Mouse (Mus musculus): ENCODE results near the gene Zxdb. TPM values are rescaled to one million over a fixed set of nuclear protein-coding genes. Genes with fewer than 3 reads are reported as not detected.
A peak's percentile ranks its signal among the peaks of the same experiment; 100 is the strongest.
"Not testable (repeated sequence)": the region's sequence is repeated elsewhere in the genome, so short reads cannot be mapped to it uniquely, and the experiment has no call there.

The Zxdb gene
- 2.4 TPM in 2 replicates for polyA plus RNA-seq (2014; fragmentation: Nextera tagmentation; extraction: Ambion mirVana)

DNA sequence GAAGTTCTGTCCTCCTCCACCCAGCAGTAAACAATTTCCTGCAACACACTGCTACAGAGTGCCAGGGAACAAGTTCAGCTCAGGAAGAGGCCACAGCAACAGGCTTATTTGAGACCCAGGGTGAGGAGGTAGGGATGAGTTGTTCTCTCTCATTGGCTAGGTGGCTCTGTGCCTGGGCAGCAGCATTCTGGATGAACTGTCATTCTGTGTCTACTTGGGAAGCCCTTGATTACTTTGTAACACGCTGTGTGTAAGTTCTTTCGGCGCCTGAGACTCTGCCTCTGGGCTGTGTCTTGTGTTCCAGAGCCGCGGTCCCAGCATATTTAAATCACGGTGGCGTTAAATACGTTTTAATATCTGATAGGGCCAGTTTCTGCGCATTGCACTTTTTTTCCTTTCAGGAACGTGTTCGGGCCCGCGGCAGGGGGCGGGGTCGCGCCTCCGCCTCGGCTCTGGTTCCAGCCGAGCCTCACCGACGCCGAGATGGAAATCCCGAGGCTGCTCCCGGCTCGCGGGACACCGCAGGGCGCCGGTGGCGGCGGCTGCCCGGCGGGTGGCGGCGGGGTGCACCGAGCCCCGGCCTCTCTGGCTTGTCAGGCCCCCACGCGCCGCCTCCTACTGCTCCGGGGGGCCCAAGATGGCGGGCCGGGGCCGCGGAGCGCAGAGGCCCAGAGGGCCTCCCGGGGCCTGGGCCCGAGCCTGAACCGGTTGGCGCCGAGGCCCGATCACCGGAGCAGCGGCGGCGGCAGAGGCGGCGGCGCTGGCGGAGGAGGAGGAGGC lies at the start of gene Zxdb:
Gene Zxdb, plus strand, starts transcription at position 378 of the 780 bp plus-strand sequence.
- H3K9me3 ChIP-seq (ENCODE audit: control insufficient read depth, low read length); H3K27ac ChIP-seq (ENCODE audit: low read depth); H3K9ac ChIP-seq (ENCODE audit: low read length); H3K4me3 ChIP-seq (ENCODE audit: low read depth, low read length); H3K36me3 ChIP-seq (ENCODE audit: control insufficient read depth, insufficient read depth, low read length); H3K4me2 ChIP-seq (ENCODE audit: low read length); H3K4me1 ChIP-seq (replicated peaks; ENCODE audit: control insufficient read depth, insufficient read depth, low read length); H3K27me3 ChIP-seq (replicated peaks; ENCODE audit: control insufficient read depth, insufficient read depth, low read length); DNase-seq (ENCODE audit: low spot score): not testable (repeated sequence)
- ATAC-seq (replicated peaks; ENCODE audit: low FRiP score, low TSS enrichment, low read depth): peak; percentile 73
- no CpG with 5 or more reads among the region's 60 CpGs for WGBS

DNA sequence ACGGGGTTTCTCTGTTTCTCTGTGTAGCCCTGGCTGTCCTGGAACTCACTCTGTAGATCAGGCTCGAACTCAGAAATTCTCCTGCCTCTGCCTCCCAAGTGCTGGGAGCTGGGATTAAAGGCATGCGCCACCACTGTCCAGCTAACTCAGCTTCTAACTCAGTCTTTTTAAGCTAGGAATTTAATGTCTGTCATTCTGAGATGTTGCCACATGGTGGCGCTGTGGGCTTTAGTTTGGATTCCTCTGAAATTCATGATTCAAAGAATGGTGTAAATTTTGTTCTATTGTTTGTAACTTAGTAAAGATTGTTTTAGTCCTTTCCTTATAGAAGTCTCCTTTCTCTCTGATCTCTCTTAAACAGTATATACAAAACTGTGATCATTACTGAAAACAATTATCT lies 49.4 kb upstream of the Zxdb start:
- ATAC-seq (replicated peaks; ENCODE audit: low FRiP score, low TSS enrichment, low read depth): no peak

DNA sequence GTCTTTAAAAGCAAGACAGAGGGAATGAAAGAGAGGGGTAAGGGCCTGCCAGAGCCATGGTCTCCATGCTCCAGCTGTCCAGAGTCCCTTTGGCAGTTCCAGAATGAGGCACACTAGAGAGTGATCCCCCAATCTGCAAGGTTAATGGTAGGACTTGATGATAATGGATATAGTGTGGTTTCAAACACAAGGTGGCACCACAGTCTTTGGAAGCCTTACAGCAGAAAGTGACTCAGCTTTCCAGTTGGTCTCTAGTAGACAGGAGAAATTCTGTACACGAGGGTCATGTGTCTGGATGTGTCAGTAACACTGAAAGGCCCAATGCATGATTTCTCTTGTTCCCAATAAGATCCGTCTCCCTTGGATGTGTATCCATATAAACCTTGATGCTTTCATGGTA lies 42.8 kb upstream of the Zxdb start:
- no CpG with 5 or more reads among the region's 2 CpGs for WGBS
- not testable (repeated sequence) for H3K36me3 ChIP-seq (ENCODE audit: control insufficient read depth, insufficient read depth, low read length); DNase-seq (ENCODE audit: low spot score); H3K4me2 ChIP-seq (ENCODE audit: low read length); H3K9ac ChIP-seq (ENCODE audit: low read length); H3K4me1 ChIP-seq (replicated peaks; ENCODE audit: control insufficient read depth, insufficient read depth, low read length); H3K27me3 ChIP-seq (replicated peaks; ENCODE audit: control insufficient read depth, insufficient read depth, low read length); H3K27ac ChIP-seq (ENCODE audit: low read depth); H3K4me3 ChIP-seq (ENCODE audit: low read depth, low read length); ATAC-seq (replicated peaks; ENCODE audit: low FRiP score, low TSS enrichment, low read depth); H3K9me3 ChIP-seq (ENCODE audit: control insufficient read depth, low read length)

More for the DNA sequence above, 49.4 kb upstream of the Zxdb start:
- H3K9me3 ChIP-seq (ENCODE audit: control insufficient read depth, low read length): no peaks in the 10 kb centered on the region
- H3K27ac ChIP-seq (ENCODE audit: low read depth): no peak overlapping the region
- DNase-seq (ENCODE audit: low spot score): peak; percentile 70
- WGBS: 48% methylated on average over 4 of the region's 4 CpGs
- H3K4me2 ChIP-seq (ENCODE audit: low read length): no peak overlapping the region
- H3K9ac ChIP-seq (ENCODE audit: low read length): no peak overlapping the region
- no peak overlapping the region for H3K4me3 ChIP-seq (ENCODE audit: low read depth, low read length)
- H3K27me3 ChIP-seq (replicated peaks; ENCODE audit: control insufficient read depth, insufficient read depth, low read length): no peaks in the 10 kb centered on the region
- no peaks in the 10 kb centered on the region for H3K4me1 ChIP-seq (replicated peaks; ENCODE audit: control insufficient read depth, insufficient read depth, low read length)
- no peaks in the 10 kb centered on the region for H3K36me3 ChIP-seq (ENCODE audit: control insufficient read depth, insufficient read depth, low read length)

DNA sequence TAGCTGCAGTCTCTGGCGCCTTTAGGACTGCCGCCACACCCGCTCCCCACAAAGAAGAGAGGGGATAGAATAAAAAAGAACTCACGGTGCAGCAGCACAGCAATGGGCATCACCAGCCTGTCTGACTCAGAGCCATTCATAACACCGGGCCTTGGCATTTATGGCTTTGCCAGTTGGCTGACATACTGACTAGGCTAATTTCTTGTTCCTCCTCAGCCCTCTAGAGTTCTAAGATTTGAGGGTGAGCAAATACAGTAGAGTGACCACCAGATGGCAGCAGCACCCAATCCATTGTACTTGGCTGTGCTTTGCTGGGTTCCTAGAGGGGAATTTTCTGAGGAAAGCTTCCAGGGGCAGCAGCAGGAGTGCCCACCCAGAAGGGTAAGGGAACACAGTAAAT lies 34.8 kb upstream of the Zxdb start:
- H3K9me3 ChIP-seq (ENCODE audit: control insufficient read depth, low read length); ATAC-seq (replicated peaks; ENCODE audit: low FRiP score, low TSS enrichment, low read depth); H3K36me3 ChIP-seq (ENCODE audit: control insufficient read depth, insufficient read depth, low read length); H3K4me3 ChIP-seq (ENCODE audit: low read depth, low read length); H3K4me1 ChIP-seq (replicated peaks; ENCODE audit: control insufficient read depth, insufficient read depth, low read length); H3K9ac ChIP-seq (ENCODE audit: low read length); H3K27me3 ChIP-seq (replicated peaks; ENCODE audit: control insufficient read depth, insufficient read depth, low read length); H3K4me2 ChIP-seq (ENCODE audit: low read length); DNase-seq (ENCODE audit: low spot score); H3K27ac ChIP-seq (ENCODE audit: low read depth): not testable (repeated sequence)
- 86% methylated on average over 4 of the region's 5 CpGs for WGBS

DNA sequence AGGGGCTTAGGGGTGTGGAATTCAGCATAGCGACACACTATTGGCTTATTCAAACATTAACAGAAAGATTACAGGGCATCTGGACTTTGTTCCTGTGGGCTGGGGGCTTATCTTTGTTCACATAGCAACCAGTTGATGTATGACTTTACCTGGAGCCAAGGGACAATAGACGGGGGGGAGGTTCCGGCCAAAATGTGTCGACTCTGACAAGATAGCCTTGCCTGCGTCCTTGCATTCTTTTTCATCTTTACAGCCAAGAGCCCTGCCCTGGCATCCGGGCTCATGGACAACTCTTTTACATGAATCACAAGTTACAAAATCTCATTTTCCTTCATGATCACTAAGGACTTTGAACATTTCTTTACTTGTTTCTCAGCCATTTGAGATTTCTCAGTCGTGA lies 17.7 kb upstream of the Zxdb start:
- H3K9me3 ChIP-seq (ENCODE audit: control insufficient read depth, low read length); ATAC-seq (replicated peaks; ENCODE audit: low FRiP score, low TSS enrichment, low read depth); H3K4me2 ChIP-seq (ENCODE audit: low read length); DNase-seq (ENCODE audit: low spot score); H3K4me1 ChIP-seq (replicated peaks; ENCODE audit: control insufficient read depth, insufficient read depth, low read length); H3K27ac ChIP-seq (ENCODE audit: low read depth); H3K27me3 ChIP-seq (replicated peaks; ENCODE audit: control insufficient read depth, insufficient read depth, low read length); H3K36me3 ChIP-seq (ENCODE audit: control insufficient read depth, insufficient read depth, low read length); H3K4me3 ChIP-seq (ENCODE audit: low read depth, low read length); H3K9ac ChIP-seq (ENCODE audit: low read length): not testable (repeated sequence)
- WGBS: 75% methylated on average over 6 of the region's 7 CpGs

DNA sequence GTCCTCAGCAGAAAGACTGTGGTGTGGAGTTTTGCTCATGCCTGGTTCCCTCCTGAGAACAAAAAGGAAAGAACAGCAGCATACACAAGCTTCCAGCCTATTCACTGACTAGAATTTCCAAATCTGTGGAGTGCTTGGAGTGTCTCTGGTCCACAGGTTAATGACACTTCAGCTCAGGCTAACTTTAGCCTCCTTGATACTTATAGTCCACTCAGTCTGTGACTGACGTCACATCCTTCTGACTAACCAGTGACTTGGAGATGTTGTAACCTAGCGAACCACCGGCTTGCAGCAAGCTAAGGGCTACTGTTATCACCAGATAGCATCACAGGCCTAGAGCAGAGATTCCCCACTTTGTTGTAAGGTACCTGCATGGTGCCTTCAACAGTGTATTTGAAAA lies 14.6 kb upstream of the Zxdb start:
- not testable (repeated sequence) for H3K9ac ChIP-seq (ENCODE audit: low read length); H3K27ac ChIP-seq (ENCODE audit: low read depth); H3K4me1 ChIP-seq (replicated peaks; ENCODE audit: control insufficient read depth, insufficient read depth, low read length); H3K4me3 ChIP-seq (ENCODE audit: low read depth, low read length); ATAC-seq (replicated peaks; ENCODE audit: low FRiP score, low TSS enrichment, low read depth); H3K4me2 ChIP-seq (ENCODE audit: low read length); H3K36me3 ChIP-seq (ENCODE audit: control insufficient read depth, insufficient read depth, low read length); H3K27me3 ChIP-seq (replicated peaks; ENCODE audit: control insufficient read depth, insufficient read depth, low read length); DNase-seq (ENCODE audit: low spot score); H3K9me3 ChIP-seq (ENCODE audit: control insufficient read depth, low read length)
- WGBS: no CpG with 5 or more reads among the region's 3 CpGs

DNA sequence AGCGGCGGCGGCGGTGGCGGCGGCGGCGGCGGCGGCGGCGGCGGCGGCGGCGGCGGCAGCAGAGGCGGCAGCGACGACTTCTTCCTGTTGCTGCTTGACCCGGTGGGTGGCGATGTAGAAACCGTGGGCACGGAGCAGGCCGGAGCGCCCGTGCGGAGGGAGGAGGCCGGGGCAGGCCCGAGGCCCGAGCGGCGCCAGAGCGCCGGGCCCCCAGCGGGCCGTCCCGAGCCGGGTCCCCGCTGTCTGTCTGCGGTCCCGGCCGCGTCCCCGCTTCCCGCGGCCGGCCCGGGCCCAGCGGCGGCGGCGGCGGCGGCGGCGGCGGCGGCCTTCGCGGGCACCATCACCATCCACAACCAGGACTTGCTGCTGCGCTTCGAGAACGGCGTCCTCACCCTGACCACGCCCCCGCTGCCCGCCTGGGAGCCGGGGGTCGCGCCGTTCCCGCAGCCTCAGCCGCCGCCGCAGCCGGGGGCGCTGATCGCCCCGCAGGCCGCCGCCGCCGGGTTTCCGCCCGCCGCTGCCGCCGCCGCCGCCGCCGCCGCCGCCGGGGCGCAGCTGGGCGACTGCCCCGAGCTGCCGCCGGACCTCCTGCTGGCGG lies 702 bp downstream of the Zxdb start:
- not testable (repeated sequence) for H3K9ac ChIP-seq (ENCODE audit: low read length); H3K9me3 ChIP-seq (ENCODE audit: control insufficient read depth, low read length); H3K4me1 ChIP-seq (replicated peaks; ENCODE audit: control insufficient read depth, insufficient read depth, low read length); H3K27me3 ChIP-seq (replicated peaks; ENCODE audit: control insufficient read depth, insufficient read depth, low read length); H3K36me3 ChIP-seq (ENCODE audit: control insufficient read depth, insufficient read depth, low read length); H3K4me3 ChIP-seq (ENCODE audit: low read depth, low read length); DNase-seq (ENCODE audit: low spot score); H3K27ac ChIP-seq (ENCODE audit: low read depth); H3K4me2 ChIP-seq (ENCODE audit: low read length)
- peak; percentile 81 for ATAC-seq (replicated peaks; ENCODE audit: low FRiP score, low TSS enrichment, low read depth)
- 23% methylated on average over 24 of the region's 102 CpGs for WGBS

DNA sequence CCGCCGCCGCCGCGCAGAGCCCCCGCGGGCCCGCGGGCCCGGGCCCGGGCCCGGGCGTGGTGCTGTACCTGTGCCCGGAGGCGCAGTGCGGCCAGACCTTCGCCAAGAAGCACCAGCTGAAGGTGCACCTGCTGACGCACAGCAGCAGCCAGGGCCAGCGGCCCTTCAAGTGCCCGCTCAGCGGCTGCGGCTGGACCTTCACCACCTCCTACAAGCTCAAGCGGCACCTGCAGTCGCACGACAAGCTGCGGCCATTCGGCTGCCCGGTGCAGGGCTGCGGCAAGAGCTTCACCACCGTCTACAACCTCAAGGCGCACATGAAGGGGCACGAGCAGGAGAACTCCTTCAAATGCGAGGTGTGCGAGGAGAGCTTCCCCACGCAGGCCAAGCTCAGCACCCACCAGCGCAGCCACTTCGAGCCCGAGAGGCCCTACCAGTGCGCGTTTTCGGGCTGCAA lies 1.3 kb downstream of the Zxdb start:
- H3K27me3 ChIP-seq (replicated peaks; ENCODE audit: control insufficient read depth, insufficient read depth, low read length); H3K36me3 ChIP-seq (ENCODE audit: control insufficient read depth, insufficient read depth, low read length); H3K27ac ChIP-seq (ENCODE audit: low read depth); H3K9ac ChIP-seq (ENCODE audit: low read length); H3K4me2 ChIP-seq (ENCODE audit: low read length); H3K4me3 ChIP-seq (ENCODE audit: low read depth, low read length); DNase-seq (ENCODE audit: low spot score); H3K4me1 ChIP-seq (replicated peaks; ENCODE audit: control insufficient read depth, insufficient read depth, low read length); H3K9me3 ChIP-seq (ENCODE audit: control insufficient read depth, low read length): not testable (repeated sequence)
- WGBS: no CpG with 5 or more reads among the region's 41 CpGs
- peak; percentile 52 for ATAC-seq (replicated peaks; ENCODE audit: low FRiP score, low TSS enrichment, low read depth)

DNA sequence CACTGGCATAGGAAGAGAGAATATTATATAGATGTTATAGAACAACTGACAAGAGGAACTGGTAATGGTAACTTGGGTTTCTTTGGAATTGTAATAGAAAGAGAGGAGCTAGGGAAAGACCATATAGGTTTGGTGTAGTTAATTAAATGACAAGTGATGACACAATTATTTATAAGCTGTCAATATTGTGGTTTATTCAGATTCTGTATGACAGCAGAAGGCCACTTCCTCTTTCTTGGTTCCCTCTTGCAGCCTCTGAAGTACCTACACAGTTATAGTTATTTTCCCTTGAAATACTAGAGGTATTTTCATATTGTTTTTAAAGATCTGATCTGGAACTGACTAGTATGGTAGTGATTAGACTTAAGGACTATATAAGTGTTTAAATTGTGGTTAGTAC lies 7.2 kb downstream of the Zxdb start:
- H3K36me3 ChIP-seq (ENCODE audit: control insufficient read depth, insufficient read depth, low read length): no peaks in the 10 kb centered on the region
- ATAC-seq (replicated peaks; ENCODE audit: low FRiP score, low TSS enrichment, low read depth) (no peak), DNase-seq (ENCODE audit: low spot score) (no peak)
- no peaks in the 10 kb centered on the region for H3K9me3 ChIP-seq (ENCODE audit: control insufficient read depth, low read length)
- H3K4me1 ChIP-seq (replicated peaks; ENCODE audit: control insufficient read depth, insufficient read depth, low read length): no peaks in the 10 kb centered on the region
- no peak overlapping the region for H3K4me2 ChIP-seq (ENCODE audit: low read length)
- no peaks in the 10 kb centered on the region for H3K27me3 ChIP-seq (replicated peaks; ENCODE audit: control insufficient read depth, insufficient read depth, low read length)
- no peak overlapping the region for H3K4me3 ChIP-seq (ENCODE audit: low read depth, low read length)
- H3K27ac ChIP-seq (ENCODE audit: low read depth): no peak overlapping the region
- H3K9ac ChIP-seq (ENCODE audit: low read length): no peak overlapping the region
